Mouse (Mus musculus) megakaryocyte, embryonic 14.5 days (primary cell): ENCODE measurements around the gene Kcnq2.

Experiments used
- FLI1 ChIP-seq: IDR thresholded peaks from 2 replicates; pipeline ENCODE4 v1.6.1; 2012; ENCODE audit warnings: low read length, inconsistent platforms, mixed read lengths
- GATA1 ChIP-seq: IDR thresholded peaks from 3 replicates; pipeline ENCODE4 v1.6.1; 2012; ENCODE audit warnings: mixed read lengths, low read length, inconsistent platforms, borderline replicate concordance

- no peak for TF ChIP-seq GATA1
- TF ChIP-seq FLI1 = no peak
Measured at GRCm38 (mm10) chr2:181144675-181145074, 9.6 kb upstream of the Kcnq2 start.
